Mouse (Mus musculus) hindbrain, embryonic 10.5 days (tissue): ENCODE results near the gene Ackr2. TPM values are rescaled to one million over a fixed set of nuclear protein-coding genes. Genes with fewer than 3 reads are reported as not detected.

Experiments used
- DNase-seq: peaks from one replicate; pipeline ENCODE4 v3.0.0-alpha.2; 2017; ENCODE audit warnings: low spot score
- H3K27ac ChIP-seq: fragments of 300-500 bp; sonication (generic); 2 replicates; pipeline ENCODE4 v1.5.1; 2016; ENCODE audit warnings: mild to moderate bottlenecking, moderate library complexity
- H3K27me3 ChIP-seq: fragments of 300-500 bp; sonication (generic); 2 replicates; pipeline ENCODE4 v1.6.1; 2016; ENCODE audit warnings: mild to moderate bottlenecking; ENCODE audit not compliant: poor library complexity, insufficient read depth, severe bottlenecking
- H3K36me3 ChIP-seq: fragments of 300-500 bp; sonication (generic); 2 replicates; pipeline ENCODE4 v1.6.1; 2016; ENCODE audit warnings: mild to moderate bottlenecking, moderate library complexity
- H3K4me1 ChIP-seq: fragments of 300-500 bp; sonication (generic); replicated peaks from 2 replicates; pipeline ENCODE4 v1.6.1; 2016; ENCODE audit warnings: mild to moderate bottlenecking
- H3K4me3 ChIP-seq: fragments of 300-500 bp; sonication (generic); 2 replicates; pipeline ENCODE4 v1.5.1; 2016; ENCODE audit warnings: mild to moderate bottlenecking, moderate library complexity
- H3K9me3 ChIP-seq: fragments of 300-500 bp; sonication (generic); 2 replicates; pipeline ENCODE4 v1.6.1; 2016; ENCODE audit warnings: mild to moderate bottlenecking, moderate library complexity
- WGBS: fragments of 180-500 bp; shearing (Covaris S2); methylation state at CpG from one replicate; pipeline ENCODE4 v1.1.7; 2016; 5-methylcytosine and 5-hydroxymethylcytosine counted together
- polyA plus RNA-seq: library from polyadenylated mRNA; unstranded; fragments of >200 nt; fragmentation: Nextera tagmentation; extraction: Ambion mirVana; gene quantifications from 2 replicates; pipeline ENCODE4 v1.2.1, GENCODE M21; 2016

Gene Ackr2
- polyA plus RNA-seq, result 0.51 and 0.89 TPM in 2 replicates

GRCm38 (mm10) chr9:121898245-121898644, at the start of gene Ackr2:
TSS of gene Ackr2 (plus strand) at chr9:121898355.
- H3K4me3 ChIP-seq, result no peak within 1 kb of the TSS
- H3K4me1 ChIP-seq, result no peaks in the 10 kb centered on the region
- 79% methylated on average over 9 of the region's 9 CpGs for whole genome bisulfite sequencing
- DNase-seq, result no peak
- H3K27me3 ChIP-seq, result no peaks in the 10 kb centered on the region
- no peak within 1 kb of the TSS for H3K27ac ChIP-seq
- no peaks in the 10 kb centered on the region for H3K9me3 ChIP-seq
- no peaks in the 10 kb centered on the region for H3K36me3 ChIP-seq

GRCm38 (mm10) chr9:121854246-121854645, 43.9 kb upstream of the Ackr2 start:
- 96% methylated on average over 3 of the region's 3 CpGs for WGBS
- H3K4me1 ChIP-seq, result peaks cover 24% of the 10 kb centered on the region
- H3K4me3 ChIP-seq, result no peak overlapping the region
- H3K27me3 ChIP-seq, result no peaks in the 10 kb centered on the region
- peaks cover 50% of the 10 kb centered on the region for H3K36me3 ChIP-seq
- no peak for DNase-seq
- H3K27ac ChIP-seq, result no peak overlapping the region
- no peaks in the 10 kb centered on the region for H3K9me3 ChIP-seq

GRCm38 (mm10) chr9:121856649-121857416, 41.3 kb upstream of the Ackr2 start:
- no peaks in the 10 kb centered on the region for H3K27me3 ChIP-seq
- H3K27ac ChIP-seq, result peak overlapping the region; percentile 98
- peaks cover 24% of the 10 kb centered on the region for H3K4me1 ChIP-seq
- no peaks in the 10 kb centered on the region for H3K9me3 ChIP-seq
- H3K36me3 ChIP-seq, result peaks cover 29% of the 10 kb centered on the region
- H3K4me3 ChIP-seq, result peak overlapping the region; percentile 93
- no peak for DNase-seq
- 2% methylated on average over 39 of the region's 39 CpGs for WGBS

GRCm38 (mm10) chr9:121857474-121858152, 40.5 kb upstream of the Ackr2 start:
- Histone ChIP-seq H3K27me3 (no peaks in the 10 kb centered on the region), H3K27ac (peak overlapping the region; percentile 98), H3K4me3 (peak overlapping the region; percentile 93), H3K36me3 (peaks cover 21% of the 10 kb centered on the region), H3K4me1 (peaks cover 24% of the 10 kb centered on the region), H3K9me3 (no peaks in the 10 kb centered on the region)
- WGBS, result under 1% methylated on average over 70 of the region's 70 CpGs
- peak; percentile 97 for DNase-seq

- H3K27ac ChIP-seq, result peak within 1 kb of the TSS; percentile 98
- peak within 1 kb of the TSS; percentile 93 for H3K4me3 ChIP-seq
- H3K27me3 ChIP-seq, result 0 out of 2 replicates have a peak, but pooled peaks cover 2% of the 10 kb centered on the region
- no peak for DNase-seq
- H3K4me1 ChIP-seq, result peaks cover 24% of the 10 kb centered on the region
- H3K36me3 ChIP-seq, result peaks cover 18% of the 10 kb centered on the region
- 18% methylated on average over 6 of the region's 6 CpGs for WGBS
- H3K9me3 ChIP-seq, result no peaks in the 10 kb centered on the region
These were observed 40.0 kb upstream of the Ackr2 start, which contains the start of gene Higd1a for GRCm38 (mm10) chr9:121858153-121858488. TSS of gene Higd1a (minus strand) at chr9:121858362.

- Histone ChIP-seq H3K27ac (no peak overlapping the region), H3K4me3 (no peak overlapping the region), H3K27me3 (peaks cover 3% of the 10 kb centered on the region; the same call in 1 of the 2 replicates), H3K9me3 (no peaks in the 10 kb centered on the region), H3K4me1 (peaks cover 24% of the 10 kb centered on the region), H3K36me3 (peaks cover 6% of the 10 kb centered on the region)
- WGBS, result 95% methylated on average over 2 of the region's 2 CpGs
- no peak for DNase-seq
These were observed 38.8 kb upstream of the Ackr2 start for GRCm38 (mm10) chr9:121859345-121859744.

GRCm38 (mm10) chr9:121860921-121861320, 37.2 kb upstream of the Ackr2 start:
- no peaks in the 10 kb centered on the region for H3K9me3 ChIP-seq
- peaks cover 5% of the 10 kb centered on the region; the same call in 1 of the 2 replicates for H3K27me3 ChIP-seq
- H3K4me1 ChIP-seq, result peaks cover 23% of the 10 kb centered on the region
- WGBS, result 80% methylated on average over 2 of the region's 2 CpGs
- peaks cover 5% of the 10 kb centered on the region; the same call in 1 of the 2 replicates for H3K36me3 ChIP-seq
- no peak overlapping the region for H3K27ac ChIP-seq
- no peak overlapping the region for H3K4me3 ChIP-seq
- no peak for DNase-seq

GRCm38 (mm10) chr9:121864837-121865236, 33.3 kb upstream of the Ackr2 start:
- H3K4me3 ChIP-seq, result no peak overlapping the region
- H3K27ac ChIP-seq, result no peak overlapping the region
- WGBS, result 79% methylated on average over 4 of the region's 4 CpGs
- DNase-seq, result no peak
- H3K4me1 ChIP-seq, result peaks cover 6% of the 10 kb centered on the region; the same call in 1 of the 2 replicates
- H3K36me3 ChIP-seq, result 0 out of 2 replicates have a peak, but pooled peaks cover under 1% of the 10 kb centered on the region
- H3K27me3 ChIP-seq, result peaks cover 5% of the 10 kb centered on the region; the same call in 1 of the 2 replicates
- no peaks in the 10 kb centered on the region for H3K9me3 ChIP-seq

GRCm38 (mm10) chr9:121865425-121866008, 32.6 kb upstream of the Ackr2 start:
- Histone ChIP-seq H3K4me3 (no peak overlapping the region), H3K9me3 (no peaks in the 10 kb centered on the region), H3K27me3 (peaks cover 5% of the 10 kb centered on the region; the same call in 1 of the 2 replicates), H3K4me1 (peaks cover 6% of the 10 kb centered on the region; the same call in 1 of the 2 replicates), H3K36me3 (no peaks in the 10 kb centered on the region), H3K27ac (no peak overlapping the region)
- WGBS, result 45% methylated on average over 3 of the region's 3 CpGs
- no peak for DNase-seq

- WGBS, result 92% methylated on average over 6 of the region's 6 CpGs
These were observed 30.5 kb upstream of the Ackr2 start for GRCm38 (mm10) chr9:121867632-121868031.

GRCm38 (mm10) chr9:121868236-121868635, 29.9 kb upstream of the Ackr2 start:
- no peak for DNase-seq
- peaks cover 6% of the 10 kb centered on the region; the same call in 1 of the 2 replicates for H3K4me1 ChIP-seq
- peaks cover 3% of the 10 kb centered on the region; the same call in 1 of the 2 replicates for H3K27me3 ChIP-seq
- WGBS, result 90% methylated on average over 6 of the region's 6 CpGs
- no peak overlapping the region for H3K4me3 ChIP-seq
- H3K27ac ChIP-seq, result no peak overlapping the region
- no peaks in the 10 kb centered on the region for H3K36me3 ChIP-seq
- H3K9me3 ChIP-seq, result no peaks in the 10 kb centered on the region

More at GRCm38 (mm10) chr9:121867632-121868031, 30.5 kb upstream of the Ackr2 start:
- H3K27me3 ChIP-seq, result peaks cover 5% of the 10 kb centered on the region; the same call in 1 of the 2 replicates
- H3K4me3 ChIP-seq, result no peak overlapping the region
- no peak for DNase-seq
- no peaks in the 10 kb centered on the region for H3K9me3 ChIP-seq
- H3K36me3 ChIP-seq, result no peaks in the 10 kb centered on the region
- H3K27ac ChIP-seq, result no peak overlapping the region
- peaks cover 6% of the 10 kb centered on the region; the same call in 1 of the 2 replicates for H3K4me1 ChIP-seq

- H3K27ac ChIP-seq, result no peak overlapping the region
- H3K9me3 ChIP-seq, result no peaks in the 10 kb centered on the region
- DNase-seq, result no peak
- H3K27me3 ChIP-seq, result peaks cover 1% of the 10 kb centered on the region; the same call in 1 of the 2 replicates
- WGBS, result 94% methylated on average over 5 of the region's 5 CpGs
- H3K4me3 ChIP-seq, result no peak overlapping the region
- H3K36me3 ChIP-seq, result no peaks in the 10 kb centered on the region
- peaks cover 6% of the 10 kb centered on the region; the same call in 1 of the 2 replicates for H3K4me1 ChIP-seq
These were observed 28.7 kb upstream of the Ackr2 start for GRCm38 (mm10) chr9:121869432-121869831.
